Mouse (Mus musculus): ENCODE measurements around the gene Ak5. TPM values are rescaled to one million over a fixed set of nuclear protein-coding genes. Genes with fewer than 3 reads are reported as not detected.

Gene Ak5
- polyA plus RNA-seq, 1 experiment from 2014 or later: 5.6 TPM

DNA sequence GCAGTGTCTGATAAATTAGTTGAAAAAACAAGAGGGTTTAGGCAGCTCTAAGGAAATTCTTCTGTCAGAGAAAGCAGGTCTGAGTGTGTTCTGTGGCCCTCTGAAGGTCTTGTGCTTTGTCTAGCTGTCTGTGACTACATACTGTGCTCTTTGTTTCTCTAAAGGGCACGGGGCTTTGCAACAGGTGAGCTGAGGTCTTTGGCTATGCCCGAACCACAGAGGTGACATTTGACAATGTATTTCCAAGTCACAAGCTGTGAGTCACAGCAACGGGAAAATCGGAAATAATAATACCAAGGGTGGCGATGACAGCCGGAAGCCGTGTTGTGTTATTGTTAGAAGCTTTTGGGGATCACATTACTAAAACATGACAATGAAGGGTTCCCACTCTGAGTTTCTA lies 171.1 kb downstream of the Ak5 start:
- H3K36me3 ChIP-seq: no peaks in the 10 kb centered on the region
- no peaks in the 10 kb centered on the region for H3K27me3 ChIP-seq
- H3K9me3 ChIP-seq: no peaks in the 10 kb centered on the region
- no peak overlapping the region for H3K4me3 ChIP-seq
- H3K27ac ChIP-seq: no peak overlapping the region
- ATAC-seq (ENCODE audit: low FRiP score): no peak
- H3K4me2 ChIP-seq: no peak overlapping the region
- WGBS: 61% methylated on average over 7 of the region's 7 CpGs
- H3K9ac ChIP-seq: no peak overlapping the region
- H3K4me1 ChIP-seq (replicated peaks): peaks cover 20% of the 10 kb centered on the region

DNA sequence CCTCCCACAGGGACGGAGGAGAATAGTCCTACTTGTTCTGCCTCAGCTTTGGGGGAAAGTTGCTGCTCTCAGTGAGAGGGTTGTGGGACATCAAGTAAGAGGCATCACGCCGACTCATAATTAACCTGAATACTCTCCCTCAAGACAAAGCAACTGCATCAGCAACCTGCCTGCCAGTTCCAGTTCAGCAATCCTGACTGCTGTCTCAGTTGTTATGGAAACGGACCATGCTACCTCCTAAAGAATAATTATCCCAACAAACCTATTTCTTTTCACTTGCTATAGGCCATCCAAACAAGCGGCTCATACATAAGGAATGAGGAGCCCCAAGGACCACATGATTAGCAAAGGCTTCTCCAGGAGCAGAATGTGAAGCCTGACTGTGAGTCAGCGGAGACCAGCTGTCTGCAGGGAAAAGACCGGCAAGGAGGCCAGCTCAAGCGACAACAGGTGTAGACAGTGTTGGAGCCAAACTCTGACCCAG lies 172.7 kb downstream of the Ak5 start:
- no peaks in the 10 kb centered on the region for H3K27me3 ChIP-seq
- 44% methylated on average over 8 of the region's 8 CpGs for WGBS
- H3K4me3 ChIP-seq: no peak overlapping the region
- no peak overlapping the region for H3K4me2 ChIP-seq
- H3K27ac ChIP-seq: peak overlapping the region; percentile 61
- H3K9ac ChIP-seq: no peak overlapping the region
- peak; percentile 59 for ATAC-seq (ENCODE audit: low FRiP score)
- peaks cover 20% of the 10 kb centered on the region for H3K4me1 ChIP-seq (replicated peaks)
- no peaks in the 10 kb centered on the region for H3K9me3 ChIP-seq
- no peaks in the 10 kb centered on the region for H3K36me3 ChIP-seq

DNA sequence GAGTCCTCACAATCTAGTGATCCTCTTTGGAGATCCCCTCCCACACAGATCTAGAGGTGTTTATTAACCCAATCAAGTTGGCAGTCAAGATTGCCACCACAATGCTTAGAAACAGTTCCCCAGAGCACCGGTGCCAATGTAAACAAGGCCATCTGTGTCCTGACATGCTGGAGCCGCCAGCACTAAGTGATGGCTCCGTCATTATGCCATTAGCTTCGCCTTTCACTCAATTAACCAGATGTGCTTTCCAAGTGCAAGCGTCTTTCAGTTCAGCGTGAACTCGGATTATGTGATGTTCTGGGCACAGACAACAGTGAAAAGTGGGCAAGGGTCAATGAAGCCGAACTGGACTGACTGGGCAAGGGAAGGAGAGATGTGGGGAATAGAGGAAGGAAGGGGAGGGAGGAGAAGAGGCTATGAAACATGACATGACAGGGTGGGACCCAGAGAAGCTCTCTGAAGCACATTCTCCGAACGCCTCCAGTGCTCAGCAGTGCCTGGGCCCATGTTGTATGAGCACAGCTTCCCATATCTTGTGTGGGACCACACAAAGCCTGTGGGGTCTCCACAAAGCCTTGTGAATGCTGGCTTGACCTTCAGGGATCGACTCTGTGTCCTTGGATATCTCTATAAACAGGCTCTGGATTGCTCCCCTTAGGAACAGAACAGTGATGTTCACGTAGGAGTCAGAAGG lies 173.3 kb downstream of the Ak5 start:
- Histone ChIP-seq H3K4me3 (no peak overlapping the region), H3K27ac (peak overlapping the region; percentile 61), H3K4me1 (replicated peaks) (peaks cover 20% of the 10 kb centered on the region), H3K4me2 (no peak overlapping the region), H3K9me3 (no peaks in the 10 kb centered on the region), H3K9ac (no peak overlapping the region), H3K36me3 (no peaks in the 10 kb centered on the region), H3K27me3 (no peaks in the 10 kb centered on the region)
- 42% methylated on average over 12 of the region's 12 CpGs for WGBS
- ATAC-seq (ENCODE audit: low FRiP score): peak; percentile 54; the same call in 1 of the 2 replicates

DNA sequence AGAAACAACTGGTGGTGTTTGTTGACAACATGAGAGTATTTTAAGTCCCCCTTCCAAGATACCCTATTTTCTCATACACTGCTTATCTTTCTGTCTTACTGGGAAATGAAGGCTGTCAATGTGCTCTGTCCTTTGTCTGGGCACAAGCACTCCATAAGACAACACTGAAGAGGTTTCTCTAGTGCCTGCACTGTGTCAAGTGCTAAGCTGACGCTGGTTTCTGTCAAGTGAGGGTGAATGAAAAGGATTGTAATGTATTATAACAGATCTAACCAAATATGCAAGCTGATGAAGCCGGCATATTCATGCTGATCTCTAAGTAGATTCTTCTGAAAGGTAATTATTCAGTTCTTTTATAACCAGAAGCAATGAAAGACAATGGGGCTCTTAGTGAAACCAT lies 174.3 kb downstream of the Ak5 start:
- Histone ChIP-seq H3K36me3 (no peaks in the 10 kb centered on the region), H3K27ac (no peak overlapping the region), H3K4me2 (no peak overlapping the region), H3K4me1 (replicated peaks) (peaks cover 20% of the 10 kb centered on the region), H3K4me3 (no peak overlapping the region), H3K27me3 (no peaks in the 10 kb centered on the region), H3K9me3 (no peaks in the 10 kb centered on the region), H3K9ac (no peak overlapping the region)
- 68% methylated on average over 2 of the region's 2 CpGs for WGBS
- no peak for ATAC-seq (ENCODE audit: low FRiP score)

DNA sequence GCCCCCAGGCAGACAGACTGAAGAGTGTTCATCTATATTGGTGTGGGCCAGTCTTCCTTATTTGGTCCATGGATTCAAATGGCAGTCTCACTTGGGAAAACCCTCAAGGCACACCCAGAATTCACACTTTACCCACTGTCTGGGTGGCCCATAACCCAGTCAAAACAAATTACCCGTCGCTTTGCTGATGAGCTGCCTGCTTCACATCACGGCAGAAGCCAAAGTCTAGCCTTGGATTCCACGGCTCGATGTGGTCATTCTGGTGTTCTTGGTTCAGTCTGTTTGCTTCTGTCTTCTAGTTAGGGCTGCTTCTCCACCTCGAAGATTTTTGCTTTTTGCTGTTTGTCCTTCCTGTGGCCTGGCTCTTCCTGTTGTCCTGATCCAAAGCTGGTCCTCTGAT lies 175.9 kb downstream of the Ak5 start:
- ATAC-seq (ENCODE audit: low FRiP score): no peak
- Histone ChIP-seq H3K4me1 (replicated peaks) (peaks cover 20% of the 10 kb centered on the region), H3K4me3 (no peak overlapping the region), H3K9ac (no peak overlapping the region), H3K4me2 (no peak overlapping the region), H3K27ac (no peak overlapping the region), H3K27me3 (no peaks in the 10 kb centered on the region), H3K9me3 (no peaks in the 10 kb centered on the region), H3K36me3 (no peaks in the 10 kb centered on the region)
- 87% methylated on average over 6 of the region's 6 CpGs for WGBS

GRCm38 (mm10) chr3:152490423-152490822 lies 177.7 kb downstream of the Ak5 start:
- no peaks in the 10 kb centered on the region for H3K9me3 ChIP-seq
- H3K4me1 ChIP-seq (replicated peaks): peaks cover 13% of the 10 kb centered on the region
- no peaks in the 10 kb centered on the region for H3K27me3 ChIP-seq
- H3K36me3 ChIP-seq: no peaks in the 10 kb centered on the region
- H3K27ac ChIP-seq: no peak overlapping the region
- 87% methylated on average over 5 of the region's 5 CpGs for WGBS
- H3K4me2 ChIP-seq: no peak overlapping the region
- no peak overlapping the region for H3K4me3 ChIP-seq
- H3K9ac ChIP-seq: no peak overlapping the region
- ATAC-seq (ENCODE audit: low FRiP score): no peak

- H3K4me3 ChIP-seq: no peak overlapping the region
- H3K4me1 ChIP-seq (replicated peaks): peaks cover 8% of the 10 kb centered on the region
- no peak overlapping the region for H3K9ac ChIP-seq
- no peak overlapping the region for H3K27ac ChIP-seq
- WGBS: 88% methylated on average over 4 of the region's 4 CpGs
- H3K27me3 ChIP-seq: no peaks in the 10 kb centered on the region
- no peaks in the 10 kb centered on the region for H3K9me3 ChIP-seq
- H3K36me3 ChIP-seq: no peaks in the 10 kb centered on the region
- ATAC-seq (ENCODE audit: low FRiP score): no peak
- H3K4me2 ChIP-seq: no peak overlapping the region
Observed at GRCm38 (mm10) chr3:152488964-152489363, 179.2 kb downstream of the Ak5 start.

- WGBS: 53% methylated on average over 6 of the region's 6 CpGs
- Histone ChIP-seq H3K4me1 (replicated peaks) (peaks cover 25% of the 10 kb centered on the region), H3K4me3 (no peak overlapping the region), H3K27ac (peak overlapping the region; percentile 79), H3K9ac (no peak overlapping the region), H3K9me3 (no peaks in the 10 kb centered on the region), H3K4me2 (no peak overlapping the region), H3K36me3 (no peaks in the 10 kb centered on the region), H3K27me3 (no peaks in the 10 kb centered on the region)
- ATAC-seq (ENCODE audit: low FRiP score): 0 out of 2 replicates have a peak, but pooled peaks have one; percentile 60
Observed at GRCm38 (mm10) chr3:152484206-152484605, 184.0 kb downstream of the Ak5 start.

DNA sequence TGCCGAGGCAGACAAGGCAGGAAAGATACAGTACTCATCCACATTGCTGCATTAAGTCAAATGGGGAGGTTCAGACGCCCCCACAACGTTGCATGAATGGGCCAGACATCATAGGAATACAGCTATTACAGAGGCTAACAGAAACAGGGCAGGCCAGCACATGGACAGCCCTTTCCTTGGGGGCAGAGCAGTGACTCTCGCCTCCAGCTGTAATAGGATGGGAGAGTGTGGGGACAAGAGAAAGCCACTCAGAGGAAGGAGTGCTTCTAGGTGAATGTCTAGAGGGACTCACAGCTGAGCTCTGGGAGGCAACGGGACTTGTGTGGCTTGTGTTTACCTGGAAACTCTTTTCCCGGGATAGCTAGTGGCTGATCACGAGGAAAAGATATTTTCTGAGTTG lies 184.4 kb downstream of the Ak5 start:
- Histone ChIP-seq H3K27ac (peak overlapping the region; percentile 79), H3K9me3 (no peaks in the 10 kb centered on the region), H3K27me3 (no peaks in the 10 kb centered on the region), H3K9ac (no peak overlapping the region), H3K36me3 (no peaks in the 10 kb centered on the region), H3K4me2 (no peak overlapping the region), H3K4me1 (replicated peaks) (peaks cover 26% of the 10 kb centered on the region), H3K4me3 (no peak overlapping the region)
- ATAC-seq (ENCODE audit: low FRiP score): no peak
- WGBS: 59% methylated on average over 7 of the region's 7 CpGs

DNA sequence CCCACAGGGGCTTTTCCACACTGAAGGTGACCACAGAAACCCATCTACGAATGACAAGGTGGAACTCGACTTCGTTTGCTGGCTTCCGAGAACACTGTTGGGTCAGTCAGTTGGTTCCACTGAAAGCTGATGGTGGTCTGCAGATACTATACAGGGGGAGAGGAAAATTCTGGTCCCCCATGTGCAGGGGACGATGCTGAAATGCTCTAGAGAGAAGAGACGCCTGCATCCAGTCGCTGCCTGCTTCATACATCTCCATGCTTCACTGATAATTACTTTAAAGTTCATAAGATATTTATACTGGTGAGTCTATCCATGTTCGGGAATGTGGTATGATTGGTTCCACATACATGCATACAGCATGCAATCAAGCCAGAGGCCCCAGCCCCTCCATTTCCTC lies 186.0 kb downstream of the Ak5 start:
- WGBS: 78% methylated on average over 8 of the region's 8 CpGs
- Histone ChIP-seq H3K9me3 (no peaks in the 10 kb centered on the region), H3K36me3 (no peaks in the 10 kb centered on the region), H3K9ac (no peak overlapping the region), H3K4me1 (replicated peaks) (peaks cover 40% of the 10 kb centered on the region), H3K4me2 (no peak overlapping the region), H3K27ac (no peak overlapping the region; the same call in 1 of the 2 replicates), H3K4me3 (no peak overlapping the region), H3K27me3 (no peaks in the 10 kb centered on the region)
- no peak for ATAC-seq (ENCODE audit: low FRiP score)

DNA sequence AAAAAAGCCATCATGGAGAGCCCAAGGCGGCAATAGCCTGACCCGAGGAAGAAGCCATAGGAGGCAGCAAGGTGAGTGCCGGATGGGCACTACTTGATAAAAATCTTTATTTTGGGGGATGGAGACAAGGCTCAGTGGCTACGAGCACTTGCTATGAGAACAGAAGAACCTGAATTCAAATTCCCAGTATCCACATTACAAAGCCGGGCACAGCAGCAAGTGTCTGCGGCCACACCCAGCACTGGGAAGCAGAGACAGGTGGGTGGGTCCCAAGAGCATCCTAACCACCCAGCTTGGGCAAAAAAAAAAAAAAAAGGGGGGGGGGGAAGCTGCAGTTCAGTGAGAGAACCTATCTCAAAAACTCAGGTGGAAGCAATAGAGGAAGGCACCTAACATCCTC lies 187.8 kb downstream of the Ak5 start:
- H3K4me1 ChIP-seq (replicated peaks): peaks cover 40% of the 10 kb centered on the region
- no peak overlapping the region for H3K4me2 ChIP-seq
- H3K27me3 ChIP-seq: no peaks in the 10 kb centered on the region
- H3K27ac ChIP-seq: no peak overlapping the region
- H3K4me3 ChIP-seq: no peak overlapping the region
- 96% methylated on average over 6 of the region's 6 CpGs for WGBS
- H3K9ac ChIP-seq: no peak overlapping the region
- no peak for ATAC-seq (ENCODE audit: low FRiP score)
- no peaks in the 10 kb centered on the region for H3K36me3 ChIP-seq
- H3K9me3 ChIP-seq: no peaks in the 10 kb centered on the region

GRCm38 (mm10) chr3:152478599-152479435 lies 189.3 kb downstream of the Ak5 start:
- Histone ChIP-seq H3K4me3 (peak overlapping the region; percentile 35), H3K36me3 (no peaks in the 10 kb centered on the region), H3K4me2 (peak overlapping the region; percentile 57), H3K4me1 (replicated peaks) (peaks cover 31% of the 10 kb centered on the region), H3K27ac (no peak overlapping the region), H3K9me3 (no peaks in the 10 kb centered on the region), H3K27me3 (no peaks in the 10 kb centered on the region), H3K9ac (peak overlapping the region; percentile 56)
- 7% methylated on average over 13 of the region's 16 CpGs for WGBS
- peak; percentile 61 for ATAC-seq (ENCODE audit: low FRiP score)

Data from hindbrain, embryonic 13.5 days (tissue).